Mouse (Mus musculus) CH12.LX (cell line): ENCODE data around the gene Prim2. TPM values are rescaled to one million over a fixed set of nuclear protein-coding genes. Genes with fewer than 3 reads are reported as not detected.

ENCODE experiments used
- DNase-seq: peaks from one replicate; pipeline ENCODE4 v3.0.0-alpha.2; 2013; ENCODE audit errors: extremely low read depth
- H3K27ac ChIP-seq: 2 replicates; pipeline ENCODE4 v1.5.1; 2012; ENCODE audit warnings: low read depth, mild to moderate bottlenecking, control low read depth, moderate library complexity; ENCODE audit not compliant: insufficient read depth
- H3K27me3 ChIP-seq: replicated peaks from 2 replicates; pipeline ENCODE3; 2012; ENCODE audit warnings: inconsistent platforms
- H3K36me3 ChIP-seq, 2 experiments: replicated peaks in 1 of 2; 2 replicates each; pipeline versions ENCODE3 to v1.6.1; 2012; ENCODE audit warnings: inconsistent platforms in 1 of 2, low read length in 1 of 2, mild to moderate bottlenecking in 1 of 2, mixed read lengths in 1 of 2, moderate library complexity in 1 of 2; ENCODE audit not compliant: control insufficient read depth in 1 of 2, insufficient read depth in 1 of 2
- H3K4me1 ChIP-seq, 2 experiments: 2 replicates each; pipeline ENCODE4 v1.6.1; 2012; ENCODE audit warnings: inconsistent platforms in 1 of 2, moderate library complexity in 1 of 2; ENCODE audit not compliant: insufficient read depth in 2 of 2, control insufficient read depth in 1 of 2
- H3K4me2 ChIP-seq: 2 replicates; pipeline ENCODE4 v1.6.1; 2012; ENCODE audit warnings: low read depth, mild to moderate bottlenecking, control low read depth; ENCODE audit not compliant: poor library complexity, insufficient read depth, severe bottlenecking
- H3K4me3 ChIP-seq, 3 experiments: fragments of 150-350 bp in 1 of 3; sonication (generic) in 1 of 3; replicated peaks in 1 of 3; 2 replicates each; pipeline versions ENCODE3 to v1.5.1; 2011 to 2012; ENCODE audit warnings: low read depth in 2 of 3, low read length in 2 of 3, mild to moderate bottlenecking in 2 of 3, moderate library complexity in 2 of 3, control low read depth in 1 of 3, improper control_type of control experiment in 1 of 3, inconsistent platforms in 1 of 3, mixed read lengths in 1 of 3; ENCODE audit not compliant: poor library complexity in 1 of 3
- H3K79me2 ChIP-seq: replicated peaks from 2 replicates; pipeline ENCODE4 v1.6.1; 2012; ENCODE audit warnings: mild to moderate bottlenecking, moderate library complexity; ENCODE audit not compliant: control insufficient read depth, poor library complexity, insufficient read depth, severe bottlenecking; ENCODE audit errors: extremely low read depth
- H3K9ac ChIP-seq: 2 replicates; pipeline ENCODE4 v1.6.1; 2012; ENCODE audit warnings: low read depth, mild to moderate bottlenecking, control low read depth, moderate library complexity; ENCODE audit not compliant: insufficient read depth
- H3K9me3 ChIP-seq: replicated peaks from 2 replicates; pipeline ENCODE3; 2012; ENCODE audit warnings: low read length, inconsistent platforms, mixed read lengths
- CTCF ChIP-seq, 2 experiments: IDR thresholded peaks in 1 of 2; conservative IDR thresholded peaks in 1 of 2; 2 replicates each; pipeline ENCODE4 v1.5.1; 2011 to 2012; ENCODE audit warnings: low read depth in 2 of 2, low read length in 2 of 2, improper control_type of control experiment in 1 of 2, inconsistent platforms in 1 of 2, mild to moderate bottlenecking in 1 of 2, moderate library complexity in 1 of 2
- E2F4 ChIP-seq: IDR thresholded peaks from 2 replicates; pipeline ENCODE4 v1.6.1; 2011; ENCODE audit warnings: low read depth, low read length, improper control_type of control experiment; ENCODE audit not compliant: insufficient replicate concordance
- ELF1 ChIP-seq: IDR thresholded peaks from 2 replicates; pipeline ENCODE4 v1.6.1; 2014; ENCODE audit warnings: low read depth, mild to moderate bottlenecking, inconsistent platforms, low read length, improper control_type of control experiment
- EP300 ChIP-seq: IDR thresholded peaks from 2 replicates; pipeline ENCODE4 v1.6.1; 2011; ENCODE audit warnings: low read length, improper control_type of control experiment
- ETS1 ChIP-seq: conservative IDR thresholded peaks from 2 replicates; pipeline ENCODE4 v1.6.1; 2012; ENCODE audit warnings: low read depth, mild to moderate bottlenecking, inconsistent platforms, low read length, improper control_type of control experiment, moderate library complexity
- GABPA ChIP-seq: IDR thresholded peaks from 2 replicates; pipeline ENCODE4 v1.6.1; 2012; ENCODE audit warnings: low read depth, low read length, improper control_type of control experiment, inconsistent platforms; ENCODE audit not compliant: insufficient replicate concordance
- HCFC1 ChIP-seq: IDR thresholded peaks from 2 replicates; pipeline ENCODE4 v1.6.1; 2012; ENCODE audit warnings: low read depth, mild to moderate bottlenecking, inconsistent platforms, low read length, improper control_type of control experiment
- IRF4 ChIP-seq: IDR thresholded peaks from 2 replicates; pipeline ENCODE4 v1.6.1; 2014; ENCODE audit warnings: low read depth, mild to moderate bottlenecking, inconsistent platforms, low read length, improper control_type of control experiment
- JUN ChIP-seq: IDR thresholded peaks from 2 replicates; pipeline ENCODE4 v1.6.1; 2011; ENCODE audit warnings: low read depth, mild to moderate bottlenecking, low read length, improper control_type of control experiment, moderate library complexity; ENCODE audit not compliant: insufficient read depth
- JUND ChIP-seq: conservative IDR thresholded peaks from 2 replicates; pipeline ENCODE4 v1.6.1; 2011; ENCODE audit warnings: low read depth, low read length, improper control_type of control experiment
- KAT2A ChIP-seq: IDR thresholded peaks from 2 replicates; pipeline ENCODE4 v1.6.1; 2012; ENCODE audit warnings: low read length, improper control_type of control experiment, inconsistent platforms; ENCODE audit not compliant: insufficient replicate concordance
- MAX ChIP-seq: IDR thresholded peaks from 2 replicates; pipeline ENCODE4 v1.6.1; 2011; ENCODE audit warnings: low read length, improper control_type of control experiment
- MEF2A ChIP-seq: IDR thresholded peaks from 2 replicates; pipeline ENCODE4 v1.6.1; 2014; ENCODE audit warnings: low read depth, mild to moderate bottlenecking, inconsistent platforms, low read length, improper control_type of control experiment, borderline replicate concordance
- MXI1 ChIP-seq: IDR thresholded peaks from 2 replicates; pipeline ENCODE4 v1.6.1; 2011; ENCODE audit warnings: mild to moderate bottlenecking, low read depth, low read length, improper control_type of control experiment
- MYC ChIP-seq: IDR thresholded peaks from 2 replicates; pipeline ENCODE4 v1.6.1; 2011; ENCODE audit warnings: low read depth, mild to moderate bottlenecking, improper control_type of control experiment, low read length
- NRF1 ChIP-seq: IDR thresholded peaks from 2 replicates; pipeline ENCODE4 v1.6.1; 2014; ENCODE audit warnings: low read depth, mild to moderate bottlenecking, inconsistent platforms, low read length, improper control_type of control experiment, moderate library complexity
- PAX5 ChIP-seq: IDR thresholded peaks from 2 replicates; pipeline ENCODE4 v1.6.1; 2012; ENCODE audit warnings: low read length, inconsistent platforms, mixed read lengths
- RAD21 ChIP-seq: IDR thresholded peaks from 2 replicates; pipeline ENCODE4 v1.6.1; 2011; ENCODE audit warnings: low read depth, mild to moderate bottlenecking, low read length, improper control_type of control experiment, moderate library complexity
- RCOR1 ChIP-seq: conservative IDR thresholded peaks from 2 replicates; pipeline ENCODE4 v1.6.1; 2012; ENCODE audit warnings: low read depth, mild to moderate bottlenecking, inconsistent platforms, low read length, improper control_type of control experiment
- SIN3A ChIP-seq: IDR thresholded peaks from 2 replicates; pipeline ENCODE4 v1.6.1; 2012; ENCODE audit warnings: low read length, improper control_type of control experiment, inconsistent platforms
- SMC3 ChIP-seq: IDR thresholded peaks from 2 replicates; pipeline ENCODE4 v1.6.1; 2011; ENCODE audit warnings: low read depth, low read length, improper control_type of control experiment
- TBP ChIP-seq: conservative IDR thresholded peaks from 2 replicates; pipeline ENCODE4 v1.6.1; 2011; ENCODE audit warnings: low read depth, low read length, improper control_type of control experiment
- TCF12 ChIP-seq: IDR thresholded peaks from 2 replicates; pipeline ENCODE4 v1.6.1; 2014; ENCODE audit warnings: low read depth, mild to moderate bottlenecking, inconsistent platforms, low read length, improper control_type of control experiment
- ZC3H11A ChIP-seq: IDR thresholded peaks from 2 replicates; pipeline ENCODE4 v1.6.1; 2012; ENCODE audit warnings: low read depth, mild to moderate bottlenecking, inconsistent platforms, low read length, improper control_type of control experiment
- ZNF384 ChIP-seq: IDR thresholded peaks from 2 replicates; pipeline ENCODE4 v1.6.1; 2012; ENCODE audit warnings: low read depth, low read length, improper control_type of control experiment, inconsistent platforms
- dilution Hi-C: fragments of 300-500 bp; cut with MboI; formaldehyde crosslinking; loops from 2 replicates; pipeline ENCODE4 v1.14.3; 2020; ENCODE audit warnings: low sequenced_read_pairs; ENCODE audit not compliant: extremely low pct_unique_long_range_greater_than_20kb, extremely low pct_ligation_motif_present
- in situ Hi-C: fragments of 300-500 bp; cut with MboI; formaldehyde crosslinking; loops from 3 replicates; pipeline ENCODE4 v1.14.3; 2019; ENCODE audit warnings: low sequenced_read_pairs, low pct_ligation_motif_present, low pct_unique_long_range_greater_than_20kb, mixed read lengths
- polyA plus RNA-seq: library from polyadenylated mRNA; unstranded; fragments of >175 nt; gene quantifications from 2 replicates; pipeline ENCODE4 v1.2.1, GENCODE M21; 2012; ENCODE audit warnings: low read depth; ENCODE audit not compliant: insufficient read length
- total RNA-seq, 2 experiments: library from RNA; depleted of rRNA; stranded (reverse); fragments of 300-350 nt in 1 of 2; fragments of >200 nt in 1 of 2; gene quantifications; 2 replicates each; pipeline ENCODE4 v1.2.3; 2012 to 2014

Prim2 gene
- total and polyA plus RNA-seq, 3 experiments = 41.3 to 72.6 (median 51.7) TPM

DNA sequence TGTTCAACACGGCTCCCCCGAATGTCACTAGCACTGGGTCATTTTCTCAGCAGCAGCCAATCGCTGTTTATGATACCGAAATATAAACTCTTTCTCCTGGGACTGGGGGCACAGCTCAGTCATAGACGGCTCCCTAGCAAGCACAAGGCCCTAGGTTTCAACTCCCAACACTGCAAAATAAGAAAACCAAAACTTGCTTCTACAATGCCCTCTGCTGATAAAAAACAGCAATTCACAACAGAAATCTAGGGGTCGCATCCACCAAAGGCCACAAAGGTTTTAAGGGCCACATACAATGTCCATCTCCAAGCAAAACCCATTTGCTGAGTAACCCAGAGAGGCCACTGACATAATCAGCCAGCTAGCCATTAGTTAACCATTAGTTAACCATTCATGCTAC, 41.8 kb downstream of the Prim2 start:
- Histone ChIP-seq H3K27ac (no peak overlapping the region), H3K36me3 (peaks cover 53 to 95% of the 10 kb centered on the region in 2 experiments), H3K4me3 (no peak overlapping the region), H3K9me3 (no peaks in the 10 kb centered on the region)
- DNase-seq = no peak
- in situ Hi-C loops = no loop called here
- TF ChIP-seq MEF2A = no peak
- no peak for TF ChIP-seq EP300
- TF ChIP-seq E2F4 = no peak
- TF ChIP-seq HCFC1 = no peak
- peak; percentile 45 for TF ChIP-seq RAD21
- peak in 1 of 2 experiments; percentile 45; a peak in 2 of 4 replicates for TF ChIP-seq CTCF (conservative IDR thresholded peaks at IDR 0.05 in 1 of 2, IDR thresholded peaks at IDR 0.05 in 1 of 2; ENCODE audit: low read depth in 2 of 2, low read length in 2 of 2)
- no peak for TF ChIP-seq JUN
- TF ChIP-seq ETS1 = no peak
- TF ChIP-seq MYC = no peak
- TF ChIP-seq MXI1 = no peak
- TF ChIP-seq MAX = no peak
- TF ChIP-seq RCOR1 = no peak
- TF ChIP-seq TBP = no peak
- no peak for TF ChIP-seq ZC3H11A
- no peak for TF ChIP-seq ELF1
- no peak for TF ChIP-seq KAT2A
- TF ChIP-seq NRF1 = no peak
- no peak for TF ChIP-seq IRF4
- TF ChIP-seq PAX5 = no peak
- no peak for TF ChIP-seq ZNF384
- no peak for TF ChIP-seq SIN3A
- TF ChIP-seq SMC3 = peak; percentile 22; the same call in 1 of the 2 replicates
- TF ChIP-seq, all 38 proteins: peak for 3
- dilution Hi-C loops = no loop called here
- Histone ChIP-seq H3K27me3 (no peaks in the 10 kb centered on the region), H3K79me2 (no peaks in the 10 kb centered on the region), H3K9ac (no peak overlapping the region), H3K4me1 (peaks cover 0 to 4% of the 10 kb centered on the region in 2 experiments; a peak in 1 of 4 replicates), H3K4me2 (no peak overlapping the region)

- Histone ChIP-seq H3K9ac (no peak overlapping the region), H3K27ac (no peak overlapping the region), H3K27me3 (no peaks in the 10 kb centered on the region), H3K79me2 (no peaks in the 10 kb centered on the region), H3K4me1 (peaks cover 0 to 5% of the 10 kb centered on the region in 2 experiments; a peak in 1 of 4 replicates), H3K36me3 (peaks cover 49 to 92% of the 10 kb centered on the region in 2 experiments), H3K4me2 (no peak overlapping the region), H3K4me3 (no peak overlapping the region), H3K9me3 (no peaks in the 10 kb centered on the region)
- in situ Hi-C loops (no loop called here), dilution Hi-C loops (no loop called here)
- DNase-seq = no peak
- TF ChIP-seq JUND = no peak
- TF ChIP-seq GABPA = no peak
- TF ChIP-seq TCF12 = no peak
- TF ChIP-seq E2F4 = no peak
Observed at GRCm38 (mm10) chr1:33627070-33627469, 42.5 kb downstream of the Prim2 start.
